Mouse (Mus musculus) urinary bladder, postnatal 36 days (tissue): ENCODE measurements around the gene Cyp4f37.
A peak's percentile ranks its signal among the peaks of the same experiment; 100 is the strongest.

Experiments
- DNase-seq, 2 experiments: peaks; one replicate each; pipeline ENCODE4 v3.0.0; 2022; ENCODE audit warnings: low spot score in 2 of 2, mixed read lengths in 1 of 2

Cyp4f37 gene

GRCm38 (mm10) chr17:32685048-32685750, 64.1 kb downstream of the Cyp4f37 start, which contains the start of gene Cyp4f15:
TSS of gene Cyp4f15 (plus strand) at chr17:32685627.
- peak; percentile 40 to 61 for DNase-seq
